Mouse (Mus musculus) layer of hippocampus, adult 9-10 months (tissue): ENCODE measurements around the gene Pdzk1ip1.
A peak's percentile ranks its signal among the peaks of the same experiment; 100 is the strongest.

Experiments
- DNase-seq: peaks from one replicate; pipeline ENCODE4 v3.0.0; 2022; ENCODE audit warnings: low spot score

Pdzk1ip1 gene

DNA sequence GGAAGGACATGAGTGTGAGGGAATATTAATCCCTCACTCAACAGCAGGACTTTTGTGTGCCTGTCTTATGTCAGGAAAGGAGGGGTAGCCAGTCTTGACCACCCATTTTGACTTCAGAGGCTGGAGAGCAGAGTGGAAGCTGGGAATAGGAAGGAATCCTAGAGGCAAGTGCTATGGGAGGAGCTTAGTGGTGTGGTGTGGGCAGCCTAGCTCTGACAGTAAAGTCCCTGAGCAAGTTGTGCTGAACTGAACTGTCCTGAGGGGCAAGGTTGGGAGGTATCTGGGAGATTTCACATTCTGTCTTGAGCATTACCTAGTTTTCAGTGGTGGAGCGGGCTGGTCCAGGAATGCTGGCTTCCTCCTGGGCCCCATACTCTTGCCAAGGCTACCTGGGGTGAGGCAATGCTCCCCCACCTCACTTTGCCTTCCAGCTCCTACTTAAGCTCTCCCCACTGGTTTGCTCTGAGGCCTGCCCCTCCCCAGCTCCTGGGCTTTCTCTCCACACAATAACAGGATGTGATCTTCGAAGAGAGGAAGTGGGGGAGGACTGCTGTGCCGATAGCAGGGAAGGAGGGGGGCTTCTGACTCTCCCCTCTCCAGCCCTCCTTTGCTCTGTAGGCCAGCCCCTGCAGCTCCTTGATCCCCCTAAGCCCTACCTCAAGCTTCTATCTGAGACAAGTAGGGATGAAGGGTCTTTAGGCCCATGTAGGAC lies 13.1 kb upstream of the Pdzk1ip1 start:
- no peak for DNase-seq

DNA sequence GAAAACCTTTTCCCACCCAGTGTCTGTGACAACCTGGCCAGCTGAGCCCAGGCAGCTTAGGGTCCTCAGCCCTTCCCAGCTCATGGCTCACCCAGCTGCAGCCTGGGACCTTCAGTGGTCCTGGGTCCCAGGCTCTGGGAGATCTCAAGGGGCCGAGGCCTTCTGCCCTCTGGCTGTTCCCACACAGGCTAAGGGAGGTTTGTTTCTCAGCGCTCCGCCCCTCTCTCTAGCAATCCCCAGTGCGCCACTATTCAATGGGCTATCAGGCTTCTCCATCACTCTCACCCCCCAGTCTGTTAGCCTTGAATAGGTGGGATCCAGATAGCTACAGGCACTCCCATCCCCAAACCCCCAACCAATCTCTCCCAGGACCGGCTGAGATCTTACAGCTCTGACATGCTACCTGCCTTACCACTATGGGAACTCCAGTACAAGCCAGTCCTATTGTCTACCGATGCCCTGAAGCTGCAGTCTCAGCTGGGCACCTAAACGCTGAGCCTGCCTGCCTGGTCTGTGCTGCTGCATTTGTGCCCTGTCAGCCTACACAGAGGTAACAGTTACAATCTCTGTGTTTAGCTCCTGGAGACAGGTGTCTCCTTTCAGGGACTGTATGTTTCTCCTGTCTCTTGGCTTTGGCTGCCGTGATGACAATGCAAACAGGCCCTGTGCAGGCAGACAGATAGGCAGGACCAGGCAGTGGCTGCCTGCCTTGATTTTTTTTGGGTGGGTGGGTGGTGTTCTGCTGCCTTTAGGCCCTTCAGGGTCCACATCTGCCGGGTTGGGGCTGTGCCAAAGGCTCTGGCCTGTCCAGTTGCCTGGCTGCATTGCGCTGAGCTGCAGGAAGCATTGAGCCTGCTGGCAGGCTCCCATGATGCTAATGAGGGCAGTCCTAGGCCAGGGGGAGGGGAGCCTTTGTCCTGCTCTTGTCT lies 9.4 kb upstream of the Pdzk1ip1 start:
- DNase-seq = no peak

DNA sequence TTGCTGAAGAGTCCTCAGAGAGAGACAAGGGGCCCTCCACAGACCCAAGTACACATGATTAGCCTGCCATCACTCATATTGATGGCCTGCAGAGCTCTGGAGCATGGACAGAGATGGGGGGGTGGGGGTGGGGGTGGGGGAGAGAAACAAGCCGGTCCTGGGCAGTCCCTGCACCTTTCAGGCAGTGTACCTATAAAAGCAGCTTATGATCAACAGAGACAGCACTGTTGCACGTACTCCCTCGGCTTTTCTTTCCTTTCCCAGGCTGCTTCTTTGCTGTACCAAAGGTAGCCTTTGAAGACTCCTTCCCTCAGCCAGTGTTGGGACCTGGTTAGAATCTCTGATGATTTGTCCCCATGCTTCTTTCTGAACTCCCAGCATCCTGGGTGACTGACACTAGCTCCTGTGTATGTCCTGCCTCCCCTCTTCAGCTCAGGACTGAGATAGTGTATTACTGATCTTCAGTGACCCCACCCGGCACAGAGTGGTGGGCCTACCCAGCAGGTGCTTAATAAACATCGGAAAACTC lies 8.6 kb upstream of the Pdzk1ip1 start:
- no peak for DNase-seq

DNA sequence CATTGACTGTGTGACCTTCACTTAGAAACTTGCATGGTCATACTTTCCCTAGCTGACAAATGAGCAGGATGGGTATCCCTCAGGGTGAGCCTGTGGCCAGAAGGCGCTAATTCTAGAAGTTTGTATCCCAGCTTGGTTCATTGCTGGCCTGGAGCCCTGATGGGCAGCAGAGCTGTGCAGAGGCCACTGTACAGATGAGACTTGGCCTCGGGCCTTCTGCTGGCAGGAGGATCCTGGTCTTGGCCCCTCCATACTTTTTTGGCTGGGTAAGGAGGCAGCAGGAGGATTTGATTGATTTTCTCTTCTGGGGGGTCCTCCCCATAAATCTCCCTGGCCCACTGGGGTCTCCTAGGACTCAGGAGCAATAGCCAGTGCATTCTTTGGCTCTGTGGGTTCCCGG lies 5.5 kb upstream of the Pdzk1ip1 start:
- no peak for DNase-seq

DNA sequence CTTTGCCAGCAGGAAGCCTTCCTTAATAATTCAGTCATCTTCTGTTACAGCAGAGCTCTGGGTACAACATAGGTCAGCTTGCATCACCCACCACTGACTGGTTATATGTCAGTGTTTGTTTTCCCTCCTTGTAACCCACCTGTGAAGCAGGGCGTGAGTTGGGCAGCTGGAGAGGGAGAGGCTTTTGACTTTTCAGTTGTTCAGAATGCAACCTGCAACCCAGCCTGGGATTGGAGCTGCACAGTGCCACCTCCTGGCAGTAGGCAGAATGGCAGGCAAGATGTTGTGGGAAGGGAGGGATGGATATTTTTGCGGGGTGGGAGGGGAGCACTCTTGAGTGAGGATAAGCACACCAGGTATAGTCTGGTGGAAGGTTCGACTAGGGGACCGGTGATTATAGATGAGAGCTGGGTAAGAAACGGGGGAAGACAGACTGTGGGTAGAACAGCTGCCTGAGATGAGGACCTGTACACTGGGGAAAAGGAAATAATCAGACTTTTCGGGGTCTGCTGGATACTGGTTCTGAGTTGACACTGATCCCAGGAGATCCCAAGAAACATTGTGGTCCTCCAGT lies 2.9 kb upstream of the Pdzk1ip1 start:
- DNase-seq = no peak

DNA sequence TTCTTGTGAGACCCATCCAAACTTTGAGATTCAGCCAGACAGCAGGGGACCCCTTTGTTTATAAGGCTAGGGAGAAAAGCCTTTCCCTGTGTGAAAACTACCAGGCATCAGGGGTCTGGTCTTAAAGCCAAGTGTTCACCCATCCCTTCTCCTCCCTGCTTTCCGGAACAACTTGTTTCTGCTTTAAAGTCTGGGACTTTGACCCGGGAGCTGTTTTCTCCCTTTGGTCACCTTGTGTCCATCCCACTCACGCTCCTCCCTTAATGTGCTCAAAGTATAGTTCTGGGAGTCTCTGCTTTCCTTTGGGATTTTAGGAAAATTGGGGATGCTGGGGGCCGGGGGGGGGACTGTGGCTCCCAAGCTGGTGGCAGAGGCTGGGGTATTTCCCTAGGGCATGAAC lies 2.3 kb upstream of the Pdzk1ip1 start:
- DNase-seq = no peak

DNA sequence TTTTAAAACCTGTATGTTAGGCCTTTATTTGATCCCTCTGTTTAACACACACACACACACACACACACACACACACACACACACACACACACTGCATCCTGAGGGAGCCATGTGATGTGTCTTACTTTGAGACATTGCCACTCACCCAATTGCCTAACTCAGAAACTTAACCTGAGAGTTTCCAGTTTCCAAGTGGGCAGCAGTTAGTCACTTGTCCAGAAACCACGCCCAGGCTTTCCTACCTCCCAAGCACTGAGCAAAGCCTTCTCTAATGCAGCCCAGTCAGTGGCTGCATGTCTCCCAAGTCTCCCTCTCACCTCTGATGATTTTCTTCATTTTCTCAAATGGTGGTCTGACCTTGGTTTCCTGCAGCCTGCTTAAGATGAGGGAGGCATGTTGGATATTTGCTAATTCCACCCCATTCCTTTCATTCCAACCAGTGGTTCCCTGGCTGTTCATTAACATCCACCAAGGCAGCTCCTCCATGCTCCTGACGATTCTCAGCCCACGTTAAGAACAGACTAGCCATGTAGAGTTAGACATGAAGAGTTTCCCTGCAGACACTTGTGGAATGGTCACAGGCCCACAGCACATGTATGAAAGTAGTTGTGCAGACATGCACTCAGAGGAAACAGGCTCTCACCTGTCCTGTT lies 1.6 kb upstream of the Pdzk1ip1 start:
- DNase-seq = no peak

DNA sequence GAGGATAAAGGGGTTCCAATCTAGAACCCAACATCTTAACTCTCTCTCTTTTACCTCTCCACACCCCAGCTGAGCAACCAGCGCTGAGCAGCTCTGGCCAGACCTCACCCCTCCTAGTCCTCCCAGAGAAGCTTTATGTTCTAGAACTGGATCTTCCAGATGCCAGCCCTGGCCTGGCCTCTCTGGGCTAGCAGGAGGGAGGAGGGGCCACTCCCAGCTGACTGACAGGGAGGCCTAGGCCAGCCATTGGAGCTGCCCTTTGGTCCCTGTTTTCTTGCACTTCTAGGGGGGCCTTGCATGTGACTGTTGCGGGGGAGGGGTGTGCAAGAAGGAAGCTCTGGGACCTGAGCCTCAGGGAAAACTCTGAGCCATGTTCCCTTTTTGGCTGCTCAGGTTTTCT lies 2.1 kb downstream of the Pdzk1ip1 start:
- no peak for DNase-seq

DNA sequence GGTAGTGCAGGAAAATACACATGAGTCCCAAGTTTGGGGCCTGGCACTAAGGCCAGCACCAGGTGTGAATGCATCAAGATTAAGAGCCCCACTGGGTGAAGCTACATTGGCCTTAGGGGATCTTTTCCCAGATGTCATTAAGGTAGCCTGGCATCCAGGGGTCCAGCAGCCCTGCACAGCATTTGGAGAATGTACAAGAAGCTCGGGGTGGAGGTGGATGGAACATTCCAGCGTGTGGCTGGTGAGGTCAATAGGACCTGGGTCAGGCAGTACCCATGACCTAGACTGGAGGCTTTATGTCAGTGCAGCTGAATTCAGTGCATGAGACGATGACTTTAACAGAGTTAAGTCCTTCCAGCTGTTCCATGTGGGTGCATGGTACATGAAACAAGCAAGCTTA lies 3.3 kb downstream of the Pdzk1ip1 start:
- DNase-seq = no peak

DNA sequence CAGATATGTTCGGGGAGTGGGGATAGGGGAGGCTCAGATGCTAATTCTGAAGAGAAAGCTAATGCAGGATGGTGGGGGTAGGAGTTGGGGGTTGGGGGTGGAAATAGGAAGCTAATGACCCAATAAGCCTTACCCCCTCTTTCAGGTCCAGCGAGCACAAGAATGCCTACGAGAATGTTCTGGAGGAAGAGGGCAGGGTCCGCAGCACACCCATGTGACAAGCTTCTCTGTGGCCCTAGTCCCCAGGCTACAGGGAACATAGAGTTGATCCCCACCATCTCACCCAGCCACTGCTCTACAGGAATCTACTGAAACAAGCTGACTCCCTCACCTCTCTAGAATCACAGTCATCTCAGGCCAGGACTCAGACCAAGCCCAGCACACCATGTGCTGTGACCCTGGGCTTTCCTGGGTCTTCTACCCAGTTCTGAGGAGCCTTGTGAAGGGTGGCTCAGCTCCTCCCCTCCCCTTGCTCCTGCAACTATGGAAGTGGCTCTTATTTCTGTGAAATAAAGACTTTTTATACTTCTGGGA lies 4.9 kb downstream of the Pdzk1ip1 start:
- DNase-seq = no peak

DNA sequence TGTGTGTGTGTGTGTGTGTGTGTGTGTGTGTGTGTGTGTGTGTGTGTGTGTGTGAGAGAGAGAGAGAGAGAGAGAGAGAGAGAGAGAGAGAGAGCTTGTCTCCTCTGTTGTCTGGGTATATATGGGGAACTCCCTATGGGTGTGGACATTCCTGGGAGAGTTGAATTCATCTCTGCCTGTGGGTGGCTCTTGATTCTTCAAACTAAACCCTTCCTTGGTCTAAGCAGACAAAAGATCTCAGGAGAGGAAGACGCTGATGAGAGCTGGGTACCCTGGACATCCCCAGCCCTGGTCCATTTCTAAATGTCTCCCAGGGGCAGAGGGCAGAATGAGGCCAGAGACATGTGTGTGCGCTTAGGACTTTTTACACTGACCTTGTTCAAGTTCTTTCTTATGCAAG lies 5.5 kb downstream of the Pdzk1ip1 start:
- DNase-seq = no peak

DNA sequence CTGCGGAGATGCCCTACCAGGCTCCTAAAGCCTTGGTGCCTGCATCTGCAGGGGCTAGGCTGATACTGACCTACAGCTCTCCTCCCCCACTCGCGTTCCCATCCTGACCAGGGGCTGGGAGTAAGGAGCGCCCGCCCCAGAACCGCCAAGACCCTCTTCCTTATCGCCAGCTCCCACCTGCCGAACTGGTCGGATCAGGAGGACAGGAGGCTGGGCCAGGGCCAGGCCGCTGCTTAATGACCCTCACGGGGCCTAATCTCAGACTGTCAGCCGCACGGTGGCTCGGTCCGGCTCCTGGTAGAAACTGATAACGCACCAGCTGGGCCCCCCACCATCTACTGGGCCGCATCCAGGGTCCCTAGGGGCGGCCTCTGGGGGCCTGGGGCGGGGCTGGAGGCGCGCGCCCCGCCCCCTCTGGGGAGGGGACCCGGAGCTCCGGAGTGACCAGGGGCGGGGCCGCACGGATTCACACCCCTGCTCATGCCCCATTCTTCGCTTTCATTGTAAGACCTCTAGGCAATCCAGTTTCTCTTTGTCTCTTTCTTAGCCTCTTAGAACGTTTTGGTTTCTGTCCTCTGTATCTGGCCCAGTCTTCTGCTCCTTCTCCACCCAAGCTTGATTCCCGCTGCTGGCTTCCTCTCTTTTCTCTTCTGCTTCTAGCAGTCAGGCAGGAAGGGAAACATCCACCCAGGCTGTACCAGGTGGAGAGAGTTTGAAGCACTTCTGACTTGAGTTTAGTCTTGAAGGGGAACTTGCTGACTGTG lies 7.3 kb downstream of the Pdzk1ip1 start:
- DNase-seq = no peak

DNA sequence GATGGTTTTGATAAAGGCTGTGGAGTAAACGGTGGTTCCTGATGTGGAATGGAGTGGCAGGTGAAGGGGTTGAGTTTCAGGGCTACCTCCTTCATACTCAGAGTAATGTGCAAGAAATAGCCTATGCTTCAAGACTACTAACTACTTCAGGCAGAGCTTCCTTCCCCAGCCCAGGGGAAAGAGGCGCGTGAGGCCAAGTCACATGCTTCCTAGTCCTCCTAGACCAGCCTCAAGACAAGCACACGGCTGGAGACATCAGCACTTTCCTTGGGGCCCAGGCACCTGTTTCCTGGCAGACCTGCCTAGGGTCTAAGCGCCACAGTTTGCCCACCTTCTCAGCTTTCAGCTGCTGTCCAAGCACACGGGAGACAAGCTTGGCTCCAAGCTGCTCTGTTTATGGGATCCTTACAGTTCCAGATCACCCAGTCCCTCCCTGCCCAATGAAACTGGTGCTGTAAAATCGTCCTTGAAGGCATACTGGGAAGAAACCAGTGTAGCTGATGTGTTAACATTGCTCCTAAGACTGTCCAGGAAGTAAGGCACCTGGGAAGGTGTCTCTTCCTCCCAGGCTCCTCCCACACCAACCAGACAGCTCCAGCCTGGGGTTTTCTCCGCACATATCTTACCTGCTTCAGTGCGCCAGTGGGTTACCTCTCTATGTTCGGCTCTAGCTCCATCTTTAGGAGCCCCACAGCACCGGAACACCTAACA lies 8.1 kb downstream of the Pdzk1ip1 start:
- no peak for DNase-seq

DNA sequence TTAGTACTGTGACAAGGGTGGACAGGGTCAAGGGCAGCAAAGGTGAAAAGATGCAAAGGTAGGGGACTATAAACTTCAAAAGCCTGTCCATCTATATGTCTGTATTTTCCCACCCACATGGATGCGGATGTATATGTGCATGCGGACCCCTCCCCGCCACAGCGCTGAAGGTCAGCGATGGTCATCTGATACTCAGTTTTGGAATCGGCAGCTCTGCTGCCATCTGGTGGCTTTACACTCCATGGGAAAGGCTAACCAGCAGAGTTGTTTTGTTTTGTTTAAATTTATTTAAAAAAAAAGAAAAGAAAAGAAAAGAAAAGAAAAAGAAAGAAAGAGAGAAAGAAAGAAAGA lies 8.6 kb downstream of the Pdzk1ip1 start:
- DNase-seq = no peak

DNA sequence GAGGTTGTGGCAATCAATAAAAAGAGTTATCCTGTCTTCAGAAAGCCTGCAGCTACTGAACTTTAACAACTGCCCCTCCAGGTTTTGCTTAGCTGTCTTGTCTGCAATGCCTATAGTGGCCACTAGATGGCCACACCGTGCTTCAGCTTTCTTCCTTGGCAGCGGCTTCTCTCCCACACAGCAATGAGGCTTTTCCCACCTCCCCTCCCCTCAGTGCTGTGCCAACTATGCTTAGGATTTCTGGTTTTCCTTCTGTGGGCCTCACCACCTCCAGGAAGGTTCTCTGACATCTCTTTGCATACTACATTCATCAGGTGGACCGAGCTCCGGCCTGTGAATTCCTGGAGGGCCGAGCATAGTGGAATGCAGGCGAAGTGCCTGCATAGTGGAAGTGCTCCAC lies 13.2 kb downstream of the Pdzk1ip1 start:
- DNase-seq = peak; percentile 25

DNA sequence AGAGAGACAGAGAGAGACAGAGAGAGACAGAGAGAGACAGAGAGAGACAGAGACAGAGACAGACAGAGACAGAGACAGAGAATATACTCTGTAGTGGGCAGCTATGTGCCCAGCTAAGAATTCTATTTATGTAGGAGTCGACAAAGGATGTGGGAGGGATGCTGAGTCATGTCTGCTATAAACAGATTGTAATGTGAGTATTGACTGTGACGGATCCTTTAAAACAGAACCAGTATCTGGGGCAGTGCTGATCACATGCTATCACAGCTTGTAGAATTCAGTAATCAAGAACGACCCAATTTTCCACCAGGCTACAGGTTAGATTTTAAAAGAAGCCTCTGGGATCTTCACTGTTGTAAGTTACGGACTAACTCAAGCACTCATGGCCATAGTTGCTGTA lies 15.0 kb downstream of the Pdzk1ip1 start:
- no peak for DNase-seq

DNA sequence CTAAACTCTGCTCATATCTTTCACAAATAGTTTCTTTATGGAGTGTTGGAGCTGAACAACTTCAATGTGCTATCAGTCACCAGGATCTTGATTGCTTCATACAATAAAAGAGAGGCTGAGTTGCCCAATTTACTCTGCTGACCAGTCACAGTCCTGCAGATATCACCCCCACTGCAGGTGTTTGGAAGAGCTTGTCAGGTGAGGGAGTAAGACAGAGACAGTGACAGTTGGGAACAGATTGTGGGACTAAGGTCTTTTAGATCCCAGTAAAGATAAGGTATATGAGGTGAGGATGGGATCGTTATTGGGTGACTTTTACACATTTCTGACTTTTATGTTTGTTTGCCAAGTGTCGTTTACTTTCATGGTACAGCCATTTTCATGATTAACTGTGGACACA lies 22.7 kb downstream of the Pdzk1ip1 start:
- no peak for DNase-seq

DNA sequence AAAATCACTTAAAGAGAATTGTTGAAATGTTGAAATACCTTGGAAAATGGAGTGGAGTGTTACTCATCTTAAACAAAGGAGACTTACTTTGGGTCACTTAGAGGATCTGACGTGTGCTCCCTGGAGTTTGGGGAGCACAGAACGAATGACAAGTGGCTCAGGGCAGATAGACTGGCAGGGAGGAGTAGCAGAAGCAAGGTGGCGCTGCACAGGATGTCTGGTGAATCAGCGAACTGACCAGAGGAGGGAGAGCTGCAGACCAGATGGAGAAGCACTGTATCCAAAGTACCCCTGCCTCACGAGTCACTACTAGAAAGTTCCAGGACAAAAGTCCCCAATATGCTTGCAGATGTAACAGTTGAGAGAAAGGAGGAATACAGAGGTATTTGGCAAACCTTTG lies 24.8 kb downstream of the Pdzk1ip1 start:
- DNase-seq = no peak

DNA sequence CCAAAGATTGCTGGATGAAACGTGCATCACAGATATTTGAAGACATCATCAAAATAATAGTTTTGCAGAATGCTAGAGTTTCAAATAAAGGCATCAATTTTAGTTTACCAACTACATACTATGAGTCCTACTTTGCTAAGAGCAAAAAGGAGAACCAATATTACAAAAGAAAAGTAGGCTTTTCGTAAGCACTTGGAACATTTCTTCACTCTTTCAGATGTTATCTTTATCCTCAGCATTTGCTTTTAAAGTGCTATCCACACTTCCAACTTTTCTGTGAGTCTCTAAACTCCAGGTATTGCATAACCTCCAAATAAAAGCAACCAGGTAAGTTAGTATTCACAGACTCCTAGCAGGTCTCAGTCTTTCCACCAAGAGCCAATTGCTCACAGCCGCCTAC lies 31.1 kb downstream of the Pdzk1ip1 start:
- DNase-seq = no peak

DNA sequence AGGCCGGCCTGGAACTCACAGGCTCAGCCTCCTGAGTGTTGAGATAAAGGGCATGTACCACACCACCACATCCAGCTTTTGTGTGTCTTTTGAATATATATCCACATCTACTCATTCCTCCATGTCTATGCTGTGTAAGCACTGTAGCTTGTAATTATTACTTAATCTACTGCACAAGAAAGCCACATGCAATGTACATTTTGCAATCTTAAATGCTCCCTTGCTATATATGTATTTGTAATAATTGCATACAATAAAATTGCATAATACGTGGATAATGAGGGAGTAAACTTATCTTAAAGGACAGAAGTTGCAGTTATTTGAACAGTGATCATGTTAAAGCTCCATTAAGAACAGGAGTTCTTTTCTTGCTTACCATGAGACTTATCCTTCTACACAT lies 32.7 kb downstream of the Pdzk1ip1 start:
- no peak for DNase-seq

DNA sequence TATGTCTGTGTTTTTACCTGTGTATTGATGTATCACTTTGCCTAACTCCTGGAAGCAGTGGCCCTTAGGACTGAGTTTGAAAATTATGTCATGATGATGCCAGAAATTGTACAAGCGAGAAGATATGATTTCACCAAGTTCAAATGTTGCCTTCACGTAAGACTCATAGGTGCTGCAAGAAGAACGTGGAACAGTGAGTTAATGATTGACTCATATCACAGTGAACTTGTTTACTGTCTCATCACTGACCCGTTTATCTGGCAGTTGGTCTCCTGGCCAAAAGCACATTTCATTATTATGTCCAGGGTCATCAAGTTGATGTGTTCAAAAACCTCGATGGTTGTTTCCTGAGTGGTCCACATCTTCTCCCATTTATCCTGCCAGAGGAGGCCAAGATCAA lies 33.1 kb downstream of the Pdzk1ip1 start:
- DNase-seq = no peak
